Mouse (Mus musculus): Measurements from ENCODE around the gene Uba2. TPM values are rescaled to one million over a fixed set of nuclear protein-coding genes. Genes with fewer than 3 reads are reported as not detected.
A peak's percentile ranks its signal among the peaks of the same experiment; 100 is the strongest.

Gene Uba2
- polyA plus RNA-seq, 1 experiment, result 98.0 TPM

GRCm38 (mm10) chr7:34139493-34139892 lies 29.9 kb downstream of the Uba2 start:
- Histone ChIP-seq H3ac (ENCODE audit: control insufficient read depth, insufficient read length, low read depth) (no peak overlapping the region), H3K4me3 (ENCODE audit: insufficient read depth, poor library complexity, severe bottlenecking) (no peak overlapping the region), H3K79me2 (ENCODE audit: control insufficient read depth, insufficient read depth) (no peaks in the 10 kb centered on the region), H3K36me3 (ENCODE audit: control insufficient read depth, insufficient read depth) (peaks cover 48% of the 10 kb centered on the region), H3K79me3 (ENCODE audit: low read depth) (no peaks in the 10 kb centered on the region), H3K27me3 (ENCODE audit: control insufficient read depth, insufficient read depth, insufficient read length) (no peaks in the 10 kb centered on the region)
- TF ChIP-seq CEBPB (IDR thresholded peaks at IDR 0.05; ENCODE audit: low read depth) (no peak), MAX (IDR thresholded peaks at IDR 0.05) (no peak), MYOD1 (IDR thresholded peaks at IDR 0.05; ENCODE audit: control insufficient read depth, insufficient read length, low read depth) (no peak), FOSL1 (IDR thresholded peaks at IDR 0.05; ENCODE audit: insufficient read depth, low read length, poor library complexity, severe bottlenecking) (no peak), USF1 (IDR thresholded peaks at IDR 0.05; ENCODE audit: low read depth) (no peak)

DNA sequence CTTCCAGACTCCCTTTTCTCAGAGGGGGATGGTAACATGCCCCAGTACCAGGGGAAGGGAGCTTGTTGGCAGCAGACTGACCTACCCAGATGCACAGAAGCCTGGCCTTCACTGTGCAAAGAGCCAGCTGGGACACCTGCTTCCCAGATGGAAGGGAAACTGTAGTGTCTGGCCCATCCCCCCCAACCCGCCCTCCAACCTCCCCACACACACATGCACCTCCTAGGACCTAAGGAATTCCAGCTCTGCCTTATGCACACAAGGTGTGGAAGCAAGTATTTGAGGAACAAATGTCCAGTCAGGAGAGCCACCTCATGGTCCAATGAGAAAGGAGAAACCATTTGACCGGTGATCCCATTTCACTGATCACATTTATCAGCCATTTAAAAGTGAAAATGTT lies 35.1 kb downstream of the Uba2 start:
- peaks cover 5% of the 10 kb centered on the region for H3K79me3 ChIP-seq (ENCODE audit: low read depth)
- H3K36me3 ChIP-seq (ENCODE audit: control insufficient read depth, insufficient read depth), result no peaks in the 10 kb centered on the region
- H3K79me2 ChIP-seq (ENCODE audit: control insufficient read depth, insufficient read depth), result peaks cover 6% of the 10 kb centered on the region
- H3K27me3 ChIP-seq (ENCODE audit: control insufficient read depth, insufficient read depth, insufficient read length), result no peaks in the 10 kb centered on the region
- TF ChIP-seq MYOD1 (IDR thresholded peaks at IDR 0.05; ENCODE audit: control insufficient read depth, insufficient read length, low read depth) (no peak), MAX (IDR thresholded peaks at IDR 0.05) (no peak), FOSL1 (IDR thresholded peaks at IDR 0.05; ENCODE audit: insufficient read depth, low read length, poor library complexity, severe bottlenecking) (no peak), USF1 (IDR thresholded peaks at IDR 0.05; ENCODE audit: low read depth) (no peak), CEBPB (IDR thresholded peaks at IDR 0.05; ENCODE audit: low read depth) (no peak), MYOG (IDR thresholded peaks at IDR 0.05; ENCODE audit: control insufficient read depth, extremely low read depth, insufficient read length) (no peak), CTCF (IDR thresholded peaks at IDR 0.05; ENCODE audit: control insufficient read depth, insufficient read depth, insufficient read length) (no peak)
- H3ac ChIP-seq (ENCODE audit: control insufficient read depth, insufficient read length, low read depth), result no peak overlapping the region
- H3K4me3 ChIP-seq (ENCODE audit: insufficient read depth, poor library complexity, severe bottlenecking), result no peak overlapping the region

DNA sequence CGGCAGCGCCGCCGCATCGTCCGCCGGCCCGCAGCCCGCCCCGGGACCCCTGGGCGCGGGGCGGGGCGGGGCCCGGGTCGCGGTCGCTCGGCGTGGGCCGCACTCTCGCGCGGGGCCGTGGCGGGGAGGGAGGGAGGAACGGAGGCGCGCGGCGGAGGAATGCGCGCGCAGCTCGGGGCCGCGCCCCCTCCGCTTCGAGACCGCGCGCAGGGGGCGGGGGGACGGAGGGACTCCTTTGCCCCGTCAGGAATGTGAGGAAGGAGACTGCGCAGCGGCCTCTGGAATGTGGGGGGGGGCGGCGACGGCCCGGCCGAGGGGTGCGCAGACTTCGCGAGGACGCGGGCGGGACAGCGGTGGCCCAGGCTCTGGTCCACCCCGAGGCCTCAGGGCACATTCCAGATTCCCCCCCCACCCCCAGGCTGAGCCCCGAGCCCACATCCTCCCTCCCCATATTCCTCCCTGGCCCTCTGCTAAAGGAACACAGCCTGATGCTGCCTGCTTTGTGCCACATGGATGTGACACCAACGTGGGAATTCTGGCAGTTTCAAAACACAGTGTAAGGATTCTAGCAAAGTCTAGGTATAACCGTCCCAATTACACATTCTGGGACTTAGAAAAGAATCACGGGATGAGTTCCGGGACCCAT lies 36.2 kb downstream of the Uba2 start, which contains the start of gene Wtip:
Wtip (minus strand) TSS at position 152 of the 646 bp plus-strand sequence.
- no peak for TF ChIP-seq MYOD1 (IDR thresholded peaks at IDR 0.05; ENCODE audit: control insufficient read depth, insufficient read length, low read depth)
- TF ChIP-seq MAX (IDR thresholded peaks at IDR 0.05), result no peak
- Histone ChIP-seq H3K36me3 (ENCODE audit: control insufficient read depth, insufficient read depth) (no peaks in the 10 kb centered on the region), H3K4me3 (ENCODE audit: insufficient read depth, poor library complexity, severe bottlenecking) (peak within 1 kb of the TSS; percentile 39)

DNA sequence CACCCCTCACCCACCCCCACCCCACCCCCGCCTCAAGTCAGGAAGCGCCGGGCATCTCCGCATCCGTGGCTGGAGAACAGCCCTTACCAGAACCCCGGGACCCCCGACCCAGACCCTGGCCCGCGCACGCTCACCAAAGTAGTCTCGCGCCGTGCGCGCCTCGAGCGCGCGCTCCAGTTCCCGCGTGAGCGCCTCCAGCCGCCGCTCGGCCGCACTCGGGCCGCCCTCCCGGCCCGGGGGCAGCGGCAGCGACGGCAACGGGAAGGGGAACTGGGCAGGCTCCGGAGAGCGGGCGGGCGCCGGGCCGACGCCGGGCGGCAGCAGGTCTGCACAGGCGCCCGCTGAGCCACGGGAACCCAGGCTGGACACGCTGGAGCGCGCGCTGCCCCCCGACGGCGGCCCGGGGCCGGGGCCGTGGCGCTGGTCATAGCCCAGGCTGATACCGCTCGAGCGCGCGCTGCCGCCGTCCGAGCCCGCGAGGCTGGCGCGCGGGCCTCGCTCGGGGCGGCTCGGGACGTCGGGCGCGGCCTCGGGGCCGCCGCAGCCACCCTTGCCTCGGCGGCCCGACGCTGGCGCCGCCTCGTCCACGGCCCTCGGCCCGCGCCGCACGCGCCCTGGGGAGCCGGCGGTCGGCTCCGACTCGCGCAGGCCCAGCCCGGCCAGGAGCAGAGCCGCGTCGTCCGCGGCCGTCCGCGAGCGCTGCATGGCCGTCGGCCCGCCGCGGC lies 36.9 kb downstream of the Uba2 start:
- Histone ChIP-seq H3K4me3 (ENCODE audit: insufficient read depth, poor library complexity, severe bottlenecking) (peak overlapping the region; percentile 39), H3ac (ENCODE audit: control insufficient read depth, insufficient read length, low read depth) (peak overlapping the region; percentile 74), H3K27me3 (ENCODE audit: control insufficient read depth, insufficient read depth, insufficient read length) (no peaks in the 10 kb centered on the region), H3K36me3 (ENCODE audit: control insufficient read depth, insufficient read depth) (no peaks in the 10 kb centered on the region), H3K79me3 (ENCODE audit: low read depth) (peaks cover 7% of the 10 kb centered on the region), H3K79me2 (ENCODE audit: control insufficient read depth, insufficient read depth) (peaks cover 16% of the 10 kb centered on the region)
- TF ChIP-seq MYOD1 (IDR thresholded peaks at IDR 0.05; ENCODE audit: control insufficient read depth, insufficient read length, low read depth), result no peak
- no peak for TF ChIP-seq USF1 (IDR thresholded peaks at IDR 0.05; ENCODE audit: low read depth)
- no peak for TF ChIP-seq MYOG (IDR thresholded peaks at IDR 0.05; ENCODE audit: control insufficient read depth, extremely low read depth, insufficient read length)
- no peak for TF ChIP-seq CTCF (IDR thresholded peaks at IDR 0.05; ENCODE audit: control insufficient read depth, insufficient read depth, insufficient read length)
- TF ChIP-seq FOSL1 (IDR thresholded peaks at IDR 0.05; ENCODE audit: insufficient read depth, low read length, poor library complexity, severe bottlenecking), result no peak
- no peak for TF ChIP-seq CEBPB (IDR thresholded peaks at IDR 0.05; ENCODE audit: low read depth)
- no peak for TF ChIP-seq MAX (IDR thresholded peaks at IDR 0.05)

More for the DNA sequence above, 36.2 kb downstream of the Uba2 start, which contains the start of gene Wtip:
- Histone ChIP-seq H3K79me2 (ENCODE audit: control insufficient read depth, insufficient read depth) (peaks cover 16% of the 10 kb centered on the region), H3K27me3 (ENCODE audit: control insufficient read depth, insufficient read depth, insufficient read length) (no peaks in the 10 kb centered on the region), H3ac (ENCODE audit: control insufficient read depth, insufficient read length, low read depth) (peak within 1 kb of the TSS; percentile 74), H3K79me3 (ENCODE audit: low read depth) (peaks cover 7% of the 10 kb centered on the region)

GRCm38 (mm10) chr7:34131959-34132354 lies 37.4 kb downstream of the Uba2 start:
- Histone ChIP-seq H3K36me3 (ENCODE audit: control insufficient read depth, insufficient read depth) (no peaks in the 10 kb centered on the region), H3ac (ENCODE audit: control insufficient read depth, insufficient read length, low read depth) (no peak overlapping the region), H3K27me3 (ENCODE audit: control insufficient read depth, insufficient read depth, insufficient read length) (no peaks in the 10 kb centered on the region), H3K79me2 (ENCODE audit: control insufficient read depth, insufficient read depth) (peaks cover 16% of the 10 kb centered on the region), H3K4me3 (ENCODE audit: insufficient read depth, poor library complexity, severe bottlenecking) (peak overlapping the region; percentile 39), H3K79me3 (ENCODE audit: low read depth) (peaks cover 7% of the 10 kb centered on the region)
- TF ChIP-seq MAX (IDR thresholded peaks at IDR 0.05) (no peak), MYOD1 (IDR thresholded peaks at IDR 0.05; ENCODE audit: control insufficient read depth, insufficient read length, low read depth) (no peak), CTCF (IDR thresholded peaks at IDR 0.05; ENCODE audit: control insufficient read depth, insufficient read depth, insufficient read length) (no peak), USF1 (IDR thresholded peaks at IDR 0.05; ENCODE audit: low read depth) (no peak), CEBPB (IDR thresholded peaks at IDR 0.05; ENCODE audit: low read depth) (no peak), MYOG (IDR thresholded peaks at IDR 0.05; ENCODE audit: control insufficient read depth, extremely low read depth, insufficient read length) (no peak), FOSL1 (IDR thresholded peaks at IDR 0.05; ENCODE audit: insufficient read depth, low read length, poor library complexity, severe bottlenecking) (no peak)
